Mouse (Mus musculus): ENCODE results near the gene Gm10160. TPM values are rescaled to one million over a fixed set of nuclear protein-coding genes. Genes with fewer than 3 reads are reported as not detected.

Gene Gm10160
- polyA plus RNA-seq, 2 experiments, result not detected

- peaks cover 0 to 3% of the 10 kb centered on the region in 2 experiments; a peak in 2 of 4 replicates for H3K4me1 ChIP-seq (replicated peaks; ENCODE audit: control insufficient read depth in 2 of 2, insufficient read depth in 2 of 2, low read length in 1 of 2)
- DNase-seq (ENCODE audit: low read depth in 3 of 3, low spot score in 3 of 3) (no peak), ATAC-seq (ENCODE audit: insufficient read depth) (no peak)
- WGBS (ENCODE audit: insufficient replicate concordance), result 60% methylated on average over 6 of the region's 6 CpGs
- no peak overlapping the region for H3K9ac ChIP-seq (replicated peaks)
- H3K9me3 ChIP-seq (ENCODE audit: control insufficient read depth, low read length), result no peaks in the 10 kb centered on the region
- H3K27me3 ChIP-seq (ENCODE audit: control insufficient read depth, insufficient read depth, low read length), result peaks cover 23% of the 10 kb centered on the region
- no peak overlapping the region for H3K27ac ChIP-seq
- H3K36me3 ChIP-seq (replicated peaks; ENCODE audit: control insufficient read depth, insufficient read depth, low read depth), result no peaks in the 10 kb centered on the region
- TF ChIP-seq CTCF (IDR thresholded peaks at IDR 0.05; ENCODE audit: low read depth) (no peak), EP300 (IDR thresholded peaks at IDR 0.05; ENCODE audit: low read depth) (no peak)
- no peak overlapping the region for H3K4me2 ChIP-seq (ENCODE audit: low read depth)
- H3K4me3 ChIP-seq (ENCODE audit: insufficient read depth in 1 of 2, low read depth in 2 of 2, low read length in 2 of 2), result no peak overlapping the region
These were observed 9.0 kb upstream of the Gm10160 start for GRCm38 (mm10) chr7:81864552-81864951.

GRCm38 (mm10) chr7:81862587-81863583, 7.3 kb upstream of the Gm10160 start:
- TF ChIP-seq CTCF (IDR thresholded peaks at IDR 0.05; ENCODE audit: low read depth) (no peak), EP300 (IDR thresholded peaks at IDR 0.05; ENCODE audit: low read depth) (no peak)
- Histone ChIP-seq H3K36me3 (replicated peaks; ENCODE audit: control insufficient read depth, insufficient read depth, low read depth) (no peaks in the 10 kb centered on the region), H3K4me1 (replicated peaks; ENCODE audit: control insufficient read depth in 2 of 2, insufficient read depth in 2 of 2, low read length in 1 of 2) (peaks cover 0 to 5% of the 10 kb centered on the region in 2 experiments; a peak in 2 of 4 replicates), H3K9ac (replicated peaks) (no peak overlapping the region), H3K9me3 (ENCODE audit: control insufficient read depth, low read length) (no peaks in the 10 kb centered on the region), H3K27ac (no peak overlapping the region), H3K4me2 (ENCODE audit: low read depth) (peak overlapping the region; percentile 33), H3K4me3 (ENCODE audit: insufficient read depth in 1 of 2, low read depth in 2 of 2, low read length in 2 of 2) (0 out of 4 replicates have a peak overlapping the region, but pooled peaks of 1 of the 2 experiments have one; percentile 10), H3K27me3 (ENCODE audit: control insufficient read depth, insufficient read depth, low read length) (peaks cover 38% of the 10 kb centered on the region)
- WGBS (ENCODE audit: insufficient replicate concordance), result 22% methylated on average over 24 of the region's 24 CpGs
- DNase-seq (ENCODE audit: low read depth in 3 of 3, low spot score in 3 of 3) (no peak), ATAC-seq (ENCODE audit: insufficient read depth) (no peak)

GRCm38 (mm10) chr7:81861921-81862320, 6.3 kb upstream of the Gm10160 start:
- Histone ChIP-seq H3K27ac (no peak overlapping the region), H3K36me3 (replicated peaks; ENCODE audit: control insufficient read depth, insufficient read depth, low read depth) (no peaks in the 10 kb centered on the region), H3K9ac (replicated peaks) (no peak overlapping the region), H3K4me1 (replicated peaks; ENCODE audit: control insufficient read depth in 2 of 2, insufficient read depth in 2 of 2, low read length in 1 of 2) (peaks cover 0 to 5% of the 10 kb centered on the region in 2 experiments; a peak in 2 of 4 replicates), H3K9me3 (ENCODE audit: control insufficient read depth, low read length) (no peaks in the 10 kb centered on the region), H3K4me2 (ENCODE audit: low read depth) (no peak overlapping the region), H3K4me3 (ENCODE audit: insufficient read depth in 1 of 2, low read depth in 2 of 2, low read length in 2 of 2) (no peak overlapping the region), H3K27me3 (ENCODE audit: control insufficient read depth, insufficient read depth, low read length) (peaks cover 43% of the 10 kb centered on the region)
- no peak for DNase-seq (ENCODE audit: low read depth in 3 of 3, low spot score in 3 of 3)
- no peak for TF ChIP-seq CTCF (IDR thresholded peaks at IDR 0.05; ENCODE audit: low read depth)
- TF ChIP-seq EP300 (IDR thresholded peaks at IDR 0.05; ENCODE audit: low read depth), result no peak
- ATAC-seq (ENCODE audit: insufficient read depth), result no peak
- WGBS (ENCODE audit: insufficient replicate concordance), result 39% methylated on average over 4 of the region's 4 CpGs

GRCm38 (mm10) chr7:81861461-81861860, 5.9 kb upstream of the Gm10160 start:
- H3K36me3 ChIP-seq (replicated peaks; ENCODE audit: control insufficient read depth, insufficient read depth, low read depth), result no peaks in the 10 kb centered on the region
- DNase-seq (ENCODE audit: low read depth in 3 of 3, low spot score in 3 of 3) (no peak), ATAC-seq (ENCODE audit: insufficient read depth) (no peak)
- 56% methylated on average over 2 of the region's 2 CpGs for WGBS (ENCODE audit: insufficient replicate concordance)
- peaks cover 43% of the 10 kb centered on the region for H3K27me3 ChIP-seq (ENCODE audit: control insufficient read depth, insufficient read depth, low read length)
- TF ChIP-seq EP300 (IDR thresholded peaks at IDR 0.05; ENCODE audit: low read depth), result no peak
- no peak for TF ChIP-seq CTCF (IDR thresholded peaks at IDR 0.05; ENCODE audit: low read depth)
- no peak overlapping the region for H3K9ac ChIP-seq (replicated peaks)
- no peaks in the 10 kb centered on the region for H3K9me3 ChIP-seq (ENCODE audit: control insufficient read depth, low read length)
- H3K4me3 ChIP-seq (ENCODE audit: insufficient read depth in 1 of 2, low read depth in 2 of 2, low read length in 2 of 2), result no peak overlapping the region
- peak overlapping the region; percentile 29 for H3K4me2 ChIP-seq (ENCODE audit: low read depth)
- peaks cover 0 to 5% of the 10 kb centered on the region in 2 experiments; a peak in 2 of 4 replicates for H3K4me1 ChIP-seq (replicated peaks; ENCODE audit: control insufficient read depth in 2 of 2, insufficient read depth in 2 of 2, low read length in 1 of 2)
- no peak overlapping the region for H3K27ac ChIP-seq

- ATAC-seq (ENCODE audit: insufficient read depth) (no peak), DNase-seq (ENCODE audit: low read depth in 3 of 3, low spot score in 3 of 3) (no peak)
- H3K4me1 ChIP-seq (replicated peaks; ENCODE audit: control insufficient read depth in 2 of 2, insufficient read depth in 2 of 2, low read length in 1 of 2), result peaks cover 0 to 5% of the 10 kb centered on the region in 2 experiments; a peak in 2 of 4 replicates
- peaks cover 43% of the 10 kb centered on the region for H3K27me3 ChIP-seq (ENCODE audit: control insufficient read depth, insufficient read depth, low read length)
- TF ChIP-seq EP300 (IDR thresholded peaks at IDR 0.05; ENCODE audit: low read depth), result no peak
- no peak for TF ChIP-seq CTCF (IDR thresholded peaks at IDR 0.05; ENCODE audit: low read depth)
- H3K36me3 ChIP-seq (replicated peaks; ENCODE audit: control insufficient read depth, insufficient read depth, low read depth), result no peaks in the 10 kb centered on the region
- H3K9ac ChIP-seq (replicated peaks), result no peak overlapping the region
- no peak overlapping the region for H3K27ac ChIP-seq
- WGBS (ENCODE audit: insufficient replicate concordance), result 27% methylated on average over 5 of the region's 5 CpGs
- H3K4me3 ChIP-seq (ENCODE audit: insufficient read depth in 1 of 2, low read depth in 2 of 2, low read length in 2 of 2), result peak overlapping the region in 1 of 2 experiments; percentile 30; a peak in 1 of 4 replicates
- H3K9me3 ChIP-seq (ENCODE audit: control insufficient read depth, low read length), result no peaks in the 10 kb centered on the region
- H3K4me2 ChIP-seq (ENCODE audit: low read depth), result peak overlapping the region; percentile 29
These were observed 5.4 kb upstream of the Gm10160 start for GRCm38 (mm10) chr7:81860996-81861395.

Measured in liver, embryonic 14.5 days (tissue).